In genomic region chr3:33832351-33832750, GRCm38 (mm10) we compare ENCODE assay signal across 34 mouse cellular contexts.
"Had no signal": no experiment of that assay in that cellular context is flagged by ENCODE, and none has a peak within 500 bp of the region (broad histone marks: within the 10 kb centered on the region; RNA-seq: fewer than 3 reads in every experiment).

No protein-coding gene starts in this region.

- H3K4me3 ChIP-seq: heart, embryonic 10.5 days; heart, embryonic 12.5 days; heart, embryonic 13.5 days; heart, embryonic 15.5 days; hindbrain, embryonic 10.5 days; hindbrain, embryonic 12.5 days; hindbrain, embryonic 13.5 days; hindbrain, embryonic 15.5 days; intestine, embryonic 15.5 days; kidney, embryonic 15.5 days; layer of hippocampus, adult 2 months had no signal

- H3K27ac ChIP-seq: heart, embryonic 10.5 days; heart, embryonic 13.5 days; heart, embryonic 15.5 days; hindbrain, embryonic 10.5 days; hindbrain, embryonic 12.5 days; hindbrain, embryonic 13.5 days; hindbrain, embryonic 14.5 days; hindbrain, embryonic 15.5 days; hindbrain, postnatal 0 days; intestine, embryonic 15.5 days; kidney, embryonic 15.5 days; kidney, postnatal 0 days; layer of hippocampus, adult 2 months had no signal

- H3K9me3 ChIP-seq: heart, embryonic 10.5 days; heart, embryonic 12.5 days; heart, embryonic 13.5 days; heart, embryonic 15.5 days; hindbrain, embryonic 10.5 days; hindbrain, embryonic 12.5 days; hindbrain, embryonic 13.5 days; hindbrain, embryonic 15.5 days; intestine, embryonic 15.5 days; kidney, embryonic 15.5 days had no signal

- ATAC-seq: hindbrain, embryonic 16.5 days; hindbrain, postnatal 0 days; inflammation-experienced regulatory T-cells, adult 6 months; intestine, embryonic 15.5 days; intestine, embryonic 16.5 days; intestine, postnatal 0 days had no signal

- H3K4me1 ChIP-seq: hindbrain, embryonic 10.5 days; hindbrain, embryonic 12.5 days; hindbrain, embryonic 13.5 days; hindbrain, embryonic 15.5 days; intestine, embryonic 15.5 days; kidney, embryonic 15.5 days had no signal

- DNase-seq: heart, postnatal 10 days; heart, postnatal 14 days; heart, postnatal 36 days; heart, postnatal 4 days; kidney, adult 11 months; kidney, adult 18-20 months; kidney, adult 2 months; kidney, adult 8-10 months; kidney, adult 9 months; kidney, postnatal 10 days; kidney, postnatal 14 days; kidney, postnatal 25 days; kidney, postnatal 36 days; kidney, postnatal 4 days; layer of hippocampus, adult 9-11 months; layer of hippocampus, postnatal 36 days had no signal

- H3K27me3 ChIP-seq: heart, embryonic 12.5 days; heart, embryonic 13.5 days; heart, embryonic 15.5 days; hindbrain, embryonic 12.5 days; hindbrain, embryonic 13.5 days; hindbrain, embryonic 15.5 days; intestine, embryonic 15.5 days; kidney, embryonic 15.5 days had no signal

- H3K9ac ChIP-seq: heart, embryonic 12.5 days; heart, embryonic 13.5 days; heart, embryonic 15.5 days; hindbrain, embryonic 12.5 days; hindbrain, embryonic 13.5 days; hindbrain, embryonic 14.5 days; hindbrain, embryonic 15.5 days; intestine, embryonic 15.5 days; kidney, embryonic 15.5 days had no signal

- H3K36me3 ChIP-seq: heart, embryonic 10.5 days; heart, embryonic 12.5 days; heart, embryonic 13.5 days; heart, embryonic 15.5 days; hindbrain, embryonic 10.5 days; hindbrain, embryonic 12.5 days; hindbrain, embryonic 15.5 days; intestine, embryonic 15.5 days; kidney, embryonic 15.5 days had no signal

- H3K4me2 ChIP-seq: heart, embryonic 12.5 days; heart, embryonic 13.5 days; heart, embryonic 15.5 days; hindbrain, embryonic 12.5 days; hindbrain, embryonic 13.5 days; hindbrain, embryonic 14.5 days; hindbrain, embryonic 15.5 days; intestine, embryonic 15.5 days; kidney, embryonic 15.5 days had no signal
